Mouse (Mus musculus): Measurements from ENCODE around the gene Nfasc.
A peak's percentile ranks its signal among the peaks of the same experiment; 100 is the strongest.

Nfasc gene

DNA sequence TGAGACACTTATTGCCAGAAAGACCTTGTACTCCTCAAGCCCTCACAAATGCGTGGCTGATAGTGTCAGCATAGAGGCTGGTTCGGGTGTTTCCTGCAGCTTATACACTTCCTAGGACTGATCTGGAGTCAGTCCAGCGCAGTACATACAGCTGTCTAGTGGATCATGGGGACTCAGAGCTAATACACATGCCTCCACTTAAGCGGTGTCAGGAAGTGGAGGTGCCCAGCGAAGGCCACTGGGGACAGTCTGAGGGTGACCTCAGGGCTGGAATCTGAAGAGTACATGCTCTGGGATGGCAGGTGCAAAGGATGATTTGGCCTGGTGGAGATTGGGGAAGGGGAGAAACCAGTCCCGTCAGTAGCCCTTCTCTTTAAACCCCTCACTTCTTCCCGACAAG is 200.9 kb downstream of the Nfasc start:
- DNase-seq (ENCODE audit: low spot score), result no peak

DNA sequence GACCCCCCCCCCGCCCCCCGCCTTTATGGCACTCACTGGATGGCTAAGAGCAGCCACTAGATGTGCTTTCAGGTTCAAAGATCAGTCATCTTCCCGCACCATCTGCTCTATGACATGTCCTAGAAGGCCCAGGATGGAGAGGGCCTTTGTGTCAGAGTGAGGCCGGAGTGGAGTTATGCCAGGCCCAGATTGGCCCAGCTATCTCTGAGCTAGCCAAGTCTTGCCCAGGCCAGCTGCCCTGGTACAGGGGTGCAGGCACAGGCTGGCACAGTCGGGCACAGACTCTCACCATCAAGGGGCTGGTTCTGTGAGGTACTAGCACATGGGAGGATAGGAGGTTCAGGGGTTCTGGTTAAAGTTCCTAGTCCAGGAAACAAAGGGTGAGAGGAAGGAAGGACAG is 203.9 kb downstream of the Nfasc start:
- DNase-seq (ENCODE audit: low spot score), result no peak

DNA sequence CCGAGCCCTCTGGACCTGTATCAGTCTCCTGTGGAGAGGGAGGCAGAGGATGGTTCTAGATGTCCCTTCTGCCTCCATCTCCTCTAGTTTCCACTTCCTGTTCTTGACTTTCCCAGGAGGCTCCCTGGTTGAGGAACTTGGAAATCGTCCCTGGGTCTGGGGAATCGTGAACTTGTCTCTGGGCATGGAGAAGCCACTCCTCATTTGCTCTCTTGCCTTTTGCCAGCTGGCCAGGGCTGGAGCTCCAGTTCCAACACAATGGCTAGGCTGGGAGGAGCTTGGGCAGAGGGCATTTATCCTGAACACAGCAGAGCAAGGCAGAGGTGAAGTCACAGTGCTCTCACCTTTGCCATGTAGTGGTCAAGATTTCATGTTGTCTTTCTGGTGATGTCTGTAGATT is 205.2 kb downstream of the Nfasc start:
- no peak for DNase-seq (ENCODE audit: low spot score)

DNA sequence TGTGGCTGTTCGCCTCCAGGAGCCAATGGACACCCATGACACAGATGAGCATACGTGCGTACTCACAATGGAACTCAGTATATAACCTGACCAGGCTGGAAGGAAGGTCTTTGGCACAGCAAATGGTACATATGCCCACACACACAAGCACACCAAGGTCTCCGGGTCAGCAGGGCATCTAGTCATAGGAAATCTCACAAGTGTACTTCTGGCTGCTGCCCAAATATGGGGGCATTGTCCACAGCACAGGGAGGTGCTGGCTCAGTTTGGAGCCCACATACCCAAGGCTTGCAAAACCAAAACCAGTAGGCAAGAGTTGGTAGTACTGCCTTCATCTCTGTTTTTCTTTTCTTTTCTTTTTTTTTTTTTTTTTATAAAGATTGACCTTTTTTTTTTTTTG is 206.1 kb downstream of the Nfasc start:
- no peak for DNase-seq (ENCODE audit: low spot score)

DNA sequence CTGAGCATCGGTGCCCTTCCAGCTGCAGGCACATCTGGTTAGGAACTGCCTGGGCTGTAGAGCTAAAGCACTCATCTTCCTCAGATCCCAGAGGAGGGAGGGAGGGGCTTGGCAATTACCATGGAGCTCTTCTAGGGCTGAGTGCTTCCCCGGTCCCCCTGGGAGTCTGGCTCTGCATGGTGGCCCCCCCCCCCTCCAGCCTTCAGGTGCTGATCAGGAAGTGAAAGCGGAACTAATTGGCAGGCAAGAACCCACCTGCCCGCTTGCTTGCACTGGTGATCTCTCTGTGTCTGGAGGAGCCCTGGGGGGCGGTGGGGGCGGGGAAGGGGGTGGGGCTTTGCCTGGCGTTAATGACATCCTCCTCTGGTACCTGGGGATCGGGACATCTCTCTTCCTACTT is 207.8 kb downstream of the Nfasc start:
- no peak for DNase-seq (ENCODE audit: low spot score)

DNA sequence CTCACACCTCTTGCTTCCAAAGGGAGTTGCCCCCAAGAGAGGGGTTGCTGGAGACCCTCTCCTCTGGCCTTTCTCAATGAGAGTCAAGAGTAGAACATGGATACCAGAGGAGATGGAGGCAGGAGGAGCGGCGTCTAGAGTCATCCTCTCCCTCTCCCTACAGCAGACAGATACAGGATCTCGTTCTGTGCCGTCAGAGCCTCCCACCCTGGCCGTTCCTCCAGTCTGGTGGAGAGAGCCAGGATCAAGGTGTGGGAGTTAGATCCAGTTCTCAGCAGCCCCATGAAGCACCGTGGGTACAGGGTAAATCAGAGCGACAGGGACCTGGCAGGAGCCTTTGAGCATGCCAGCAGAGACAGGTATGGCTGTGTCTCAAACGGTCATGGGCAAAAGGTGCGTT is 209.1 kb downstream of the Nfasc start:
- DNase-seq (ENCODE audit: low spot score), result no peak

DNA sequence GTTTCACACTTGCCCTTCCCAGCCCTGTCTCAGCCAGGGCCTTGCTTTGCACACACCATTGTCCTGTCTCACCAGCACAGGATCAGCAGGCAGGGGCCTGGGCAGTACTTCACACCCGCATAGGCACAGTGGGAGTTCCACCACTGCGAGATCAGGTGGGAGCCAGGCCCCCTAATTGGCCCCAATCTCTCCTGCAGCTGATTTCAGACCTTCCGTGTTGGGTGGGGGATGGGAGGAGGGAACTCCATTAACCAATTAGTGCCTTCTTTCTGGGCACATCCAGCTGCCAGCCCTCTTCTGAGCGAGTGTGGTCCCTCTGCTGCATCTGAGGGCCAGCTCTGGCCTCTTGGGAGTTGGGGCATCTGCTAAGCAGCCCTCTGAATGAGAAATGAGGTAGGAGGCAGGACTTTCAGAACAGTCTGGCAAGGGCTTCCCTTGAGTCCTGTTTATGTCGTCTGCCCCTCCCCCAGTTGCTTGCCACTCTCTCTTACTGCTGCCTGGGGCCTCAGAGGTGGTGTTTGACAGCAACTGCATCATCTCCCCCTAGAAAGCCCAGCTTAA is 210.9 kb downstream of the Nfasc start:
- no peak for DNase-seq (ENCODE audit: low spot score)

DNA sequence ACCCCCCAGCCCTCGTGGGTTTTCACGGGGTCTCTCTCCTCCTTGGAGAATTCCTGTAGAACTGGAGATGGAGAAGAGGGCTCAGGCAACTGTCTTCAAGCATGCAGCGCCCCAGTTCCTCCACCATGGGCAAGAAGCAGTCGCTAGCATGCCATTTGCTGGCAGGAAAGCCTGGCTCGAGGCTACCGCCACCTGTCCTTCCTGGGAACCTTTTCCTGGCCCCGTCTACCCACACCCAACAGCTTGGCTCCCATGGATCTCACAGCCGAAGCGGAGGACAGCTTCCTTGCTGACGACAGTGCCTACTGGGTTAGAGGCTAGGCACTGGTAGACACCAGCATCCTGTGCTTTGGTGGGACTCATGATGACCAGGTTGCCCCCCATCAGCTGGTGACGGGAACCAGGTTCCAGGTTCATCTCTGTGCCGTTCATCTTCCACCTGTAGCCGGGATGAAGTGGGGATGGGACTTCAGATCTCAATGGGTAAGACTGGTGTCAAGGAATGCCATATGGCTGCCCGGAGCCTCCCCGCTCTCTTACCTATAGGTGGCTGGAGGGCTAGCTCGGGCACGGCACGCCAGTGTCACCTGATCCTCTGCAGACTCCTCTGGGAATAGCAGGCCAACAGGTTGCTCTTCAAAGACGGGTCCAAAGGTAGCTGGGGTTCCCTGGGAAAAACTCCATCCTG is 212.8 kb downstream of the Nfasc start:
- no peak for DNase-seq (ENCODE audit: low spot score)

DNA sequence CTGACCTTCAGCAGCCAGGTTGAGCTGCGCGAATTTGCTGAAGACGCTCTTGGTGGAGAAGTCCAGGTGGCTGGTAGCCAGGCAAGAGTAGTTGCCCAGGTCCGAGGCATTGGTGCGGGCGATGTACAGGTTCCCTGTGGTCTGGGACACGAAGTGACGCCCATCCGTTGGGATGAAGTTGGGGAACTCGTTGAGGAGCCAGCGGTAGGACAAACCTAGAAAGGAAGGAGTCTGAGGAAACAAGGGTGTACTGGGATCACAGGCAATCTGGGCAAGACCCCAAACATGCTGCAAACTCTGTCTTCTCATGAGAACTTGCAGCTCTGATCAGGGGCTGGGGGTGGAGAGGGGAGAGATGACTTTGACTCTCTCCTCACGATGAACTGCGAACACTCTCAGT is 213.5 kb downstream of the Nfasc start:
- no peak for DNase-seq (ENCODE audit: low spot score)

DNA sequence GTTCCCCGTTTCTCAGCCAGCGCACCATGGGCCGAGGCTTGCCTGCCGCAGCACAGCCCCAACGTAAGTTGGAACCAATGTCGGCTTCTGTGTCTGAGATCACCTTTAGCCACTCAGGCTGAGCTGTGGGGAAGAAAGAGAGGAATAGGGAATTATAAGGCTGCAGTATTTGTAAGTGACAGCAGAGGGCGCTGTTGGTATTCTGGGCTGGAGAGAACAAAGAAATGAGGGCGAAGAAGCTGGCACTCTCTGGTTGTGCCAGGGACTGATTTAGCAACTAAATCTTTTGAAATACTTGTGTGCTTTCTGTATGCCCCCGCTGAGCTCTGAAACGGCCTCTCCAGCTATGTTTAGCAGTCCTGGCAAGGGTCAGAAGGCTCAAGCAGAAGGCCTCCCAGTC is 215.8 kb downstream of the Nfasc start:
- peak; percentile 50 for DNase-seq (ENCODE audit: low spot score)

DNA sequence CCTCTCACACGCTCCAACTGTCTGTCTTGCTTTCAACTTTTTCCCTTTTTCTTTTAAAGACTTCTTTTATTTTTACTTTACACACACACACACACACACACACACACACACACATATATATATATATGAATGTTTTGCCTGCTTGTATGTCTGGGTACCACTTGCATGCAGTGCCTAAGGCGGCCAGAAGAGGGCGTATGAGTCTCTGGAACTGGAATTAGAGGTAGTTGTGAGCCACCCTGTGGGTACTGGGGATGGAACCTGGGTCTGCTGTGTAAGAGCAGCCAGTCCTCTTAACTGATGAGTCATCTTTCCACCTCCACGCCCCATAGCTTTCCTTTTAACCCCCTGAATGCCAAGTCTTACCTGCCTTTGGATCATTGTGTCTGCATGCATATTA is 217.7 kb downstream of the Nfasc start:
- no peak for DNase-seq (ENCODE audit: low spot score)

DNA sequence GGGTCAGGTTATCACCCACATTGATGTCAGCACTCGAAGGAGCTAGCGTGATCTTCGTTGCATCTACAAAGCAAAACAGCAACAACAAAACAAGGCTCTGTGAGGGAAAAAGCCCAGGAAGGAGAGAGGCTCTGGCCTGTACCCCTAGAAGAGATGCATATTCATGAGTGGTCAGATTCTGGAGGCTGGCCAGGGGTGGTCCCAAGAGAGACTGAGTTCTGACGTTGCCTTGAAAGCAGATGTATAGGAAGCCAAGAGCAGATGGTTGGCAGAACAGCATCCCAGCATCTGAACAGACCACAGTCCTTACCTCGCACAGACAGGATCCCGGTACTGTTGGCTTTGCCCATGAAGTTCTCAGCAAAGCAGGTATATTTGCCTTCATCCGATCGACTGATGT is 218.5 kb downstream of the Nfasc start:
- no peak for DNase-seq (ENCODE audit: low spot score)

DNA sequence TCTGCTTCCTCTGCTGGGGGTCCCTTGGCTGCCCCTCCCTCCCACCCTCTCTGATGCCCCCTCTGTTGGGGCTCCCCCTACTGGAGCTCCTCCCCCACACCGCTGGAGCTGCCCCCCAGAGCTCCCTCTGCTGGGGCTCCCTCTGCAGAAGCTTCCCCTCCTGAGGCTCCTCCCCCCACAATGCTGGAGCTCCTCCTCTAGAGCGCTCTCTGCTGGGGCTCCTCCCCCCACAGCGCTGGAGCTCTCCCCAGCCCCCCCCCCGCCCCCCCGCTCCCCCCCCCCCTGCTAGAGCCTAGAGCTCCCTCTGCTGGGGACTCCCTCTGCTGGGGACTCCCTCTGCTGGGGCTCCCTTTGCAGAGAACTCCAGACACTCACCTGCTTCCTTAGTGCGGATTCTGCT is 220.8 kb downstream of the Nfasc start:
- no peak for DNase-seq (ENCODE audit: low spot score)

DNA sequence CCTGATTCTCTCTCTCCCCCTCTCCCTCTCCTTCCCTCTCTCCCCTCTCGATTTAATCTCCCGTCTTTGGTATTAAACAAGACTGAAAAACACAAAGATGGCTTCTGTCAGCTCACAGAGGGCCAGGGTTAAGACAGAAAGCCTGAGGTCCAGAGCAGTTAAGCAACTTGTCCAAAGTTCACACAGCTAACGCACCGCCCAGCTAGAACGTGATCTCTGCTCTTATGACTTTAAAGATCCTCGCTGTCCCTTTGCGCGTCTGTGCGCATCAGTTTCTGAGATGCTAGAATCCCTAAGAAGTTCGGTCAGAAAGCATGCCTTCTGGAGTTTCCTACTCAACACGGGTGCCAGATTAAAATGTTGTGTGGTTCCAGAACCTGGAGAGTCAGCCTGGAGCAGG is 221.9 kb downstream of the Nfasc start:
- DNase-seq (ENCODE audit: low spot score), result no peak

DNA sequence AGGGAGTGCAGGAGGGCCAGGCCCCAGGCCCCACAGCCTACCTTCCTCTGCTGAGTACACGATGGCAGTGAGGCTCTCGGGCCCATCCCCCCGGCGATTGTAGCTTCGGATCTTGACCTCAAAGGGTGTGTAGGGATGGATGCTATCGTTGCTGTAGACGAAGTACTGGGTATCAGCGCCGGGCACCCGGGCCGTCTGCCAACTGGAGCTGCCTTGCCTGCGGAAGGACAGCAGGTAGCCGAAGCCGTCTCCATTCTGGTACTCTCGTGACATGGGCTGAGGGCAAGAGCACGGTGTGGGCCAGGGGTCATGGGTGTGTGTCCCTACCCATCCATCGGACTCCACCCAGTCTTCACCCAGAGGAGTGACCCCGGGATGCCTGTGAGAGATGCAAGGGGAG is 223.0 kb downstream of the Nfasc start:
- DNase-seq (ENCODE audit: low spot score), result no peak

DNA sequence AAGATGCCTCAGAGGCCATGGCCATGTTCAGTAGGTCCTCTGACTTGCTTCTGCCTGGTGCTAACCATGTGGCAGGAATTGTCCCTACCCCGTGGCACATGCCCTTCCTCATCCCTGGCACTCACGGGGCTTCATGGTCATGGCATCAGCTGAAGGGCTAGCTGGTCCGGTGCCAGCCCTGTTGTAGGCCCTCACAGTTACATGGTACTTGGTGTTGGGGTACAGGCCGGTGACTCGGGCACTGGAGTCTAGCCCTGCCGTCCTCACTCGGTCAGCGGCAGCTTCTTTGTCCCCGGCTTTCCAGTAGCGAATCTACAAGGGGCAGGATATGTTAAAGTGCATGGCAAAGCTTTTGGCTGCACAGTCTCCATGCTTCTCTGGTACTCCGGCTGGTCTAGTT is 224.8 kb downstream of the Nfasc start:
- DNase-seq (ENCODE audit: low spot score), result no peak

DNA sequence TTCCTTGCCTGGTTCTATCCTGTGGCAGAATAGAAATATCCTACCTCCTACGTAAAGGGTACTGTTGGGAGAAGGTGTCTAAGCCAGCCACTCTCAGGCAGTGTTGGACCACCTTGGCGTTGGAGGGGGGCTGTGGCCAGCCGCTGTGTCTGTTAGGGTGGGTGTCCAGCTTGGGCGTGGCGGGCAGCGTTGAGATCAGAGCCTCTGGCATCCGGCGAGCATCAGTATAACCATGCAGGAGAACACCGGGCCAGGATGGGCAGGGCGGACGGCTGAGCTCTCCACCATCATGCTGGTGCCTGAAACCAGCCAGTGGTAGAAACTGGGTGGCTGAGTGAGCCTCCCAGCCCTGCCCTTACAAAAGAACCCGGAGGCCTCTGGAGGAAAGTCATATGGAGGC is 226.3 kb downstream of the Nfasc start:
- DNase-seq (ENCODE audit: low spot score), result no peak

Data from ovary, postnatal 10 days (tissue).